Comparison of ENCODE assay signal across 17 mouse cellular contexts in genomic region chr7:92322342-92323069, GRCm38 (mm10).
DNase-seq lines count a peak whose midpoint lies in the region; ATAC-seq and TF ChIP-seq lines count a peak whose summit lies in the region.
"Had no signal": no experiment of that assay in that cellular context is flagged by ENCODE, and none has a peak within 500 bp of the region (broad histone marks: within the 10 kb centered on the region; RNA-seq: fewer than 3 reads in every experiment).

No protein-coding gene starts in this region.

- peaks cover 14% of the 10 kb centered on the region; the same call in 1 of the 2 replicates for H3K4me1 ChIP-seq in neural tube, embryonic 12.5 days
- peaks cover 12% of the 10 kb centered on the region; the same call in 1 of the 2 replicates for H3K4me1 ChIP-seq in hindbrain, postnatal 0 days (ENCODE audit: insufficient read depth, low read length)
- H3K4me1 ChIP-seq: heart, embryonic 10.5 days; liver, embryonic 12.5 days had no signal

- H3K36me3 ChIP-seq in neural tube, embryonic 12.5 days: no peaks in the 10 kb centered on the region
- H3K36me3 ChIP-seq in hindbrain, postnatal 0 days (ENCODE audit: insufficient read depth, low read length): no peaks in the 10 kb centered on the region
- H3K36me3 ChIP-seq: heart, embryonic 10.5 days; liver, embryonic 12.5 days had no signal

- ATAC-seq in neural tube, embryonic 12.5 days (ENCODE audit: low FRiP score, low read depth): 0 out of 2 replicates have a peak, but pooled peaks have one; percentile 48
- no peak for ATAC-seq in hindbrain, postnatal 0 days
- ATAC-seq: CD4-positive, CD25-positive, alpha-beta regulatory T cell, adult 4 months; liver, embryonic 12.5 days had no signal

- DNase-seq in layer of hippocampus, adult 2 months (ENCODE audit: low spot score in 2 of 2): no peak
- no peak for DNase-seq in layer of hippocampus, postnatal 25 days (ENCODE audit: extremely low spot score in 1 of 2, low spot score in 1 of 2)
- no peak for DNase-seq in neural tube, embryonic 10.5 days (ENCODE audit: extremely low spot score, low spot score)
- DNase-seq in hindbrain, postnatal 0 days (ENCODE audit: low spot score): peak; percentile 37
- no peak for DNase-seq in layer of hippocampus, adult 9-11 months
- DNase-seq in testis, postnatal 14 days (ENCODE audit: low spot score): no peak
- DNase-seq: gastrocnemius, postnatal 14 days; kidney, adult 18-20 months; kidney, postnatal 4 days; left cerebral cortex, postnatal 4 days; right cerebral cortex, postnatal 4 days; thymus, adult 2 months had no signal

- H3K9ac ChIP-seq in neural tube, embryonic 12.5 days: no peak overlapping the region
- H3K9ac ChIP-seq in hindbrain, postnatal 0 days (replicated peaks; ENCODE audit: low read length): no peak overlapping the region
- H3K9ac ChIP-seq: liver, embryonic 12.5 days had no signal

- H3K4me3 ChIP-seq in layer of hippocampus, adult 2 months: no peak overlapping the region
- H3K4me3 ChIP-seq in neural tube, embryonic 12.5 days: no peak overlapping the region
- H3K4me3 ChIP-seq in hindbrain, postnatal 0 days (ENCODE audit: low read length): no peak overlapping the region
- H3K4me3 ChIP-seq: heart, embryonic 10.5 days; liver, embryonic 12.5 days; myocyte had no signal

- 38% methylated on average over 13 of the region's 13 CpGs for WGBS in neural tube, embryonic 12.5 days
- 23% methylated on average over 13 of the region's 13 CpGs for WGBS in hindbrain, postnatal 0 days

- no peaks in the 10 kb centered on the region for H3K9me3 ChIP-seq in neural tube, embryonic 12.5 days
- no peaks in the 10 kb centered on the region for H3K9me3 ChIP-seq in hindbrain, postnatal 0 days (ENCODE audit: low read length)
- H3K9me3 ChIP-seq: heart, embryonic 10.5 days; liver, embryonic 12.5 days had no signal

- H3K27me3 ChIP-seq in neural tube, embryonic 12.5 days (replicated peaks): no peaks in the 10 kb centered on the region
- H3K27me3 ChIP-seq in hindbrain, postnatal 0 days (ENCODE audit: insufficient read depth, low read length): no peaks in the 10 kb centered on the region
- H3K27me3 ChIP-seq: liver, embryonic 12.5 days had no signal

- H3K4me2 ChIP-seq in neural tube, embryonic 12.5 days (replicated peaks): no peak overlapping the region
- H3K4me2 ChIP-seq in hindbrain, postnatal 0 days (ENCODE audit: low read depth, low read length): no peak overlapping the region
- H3K4me2 ChIP-seq: liver, embryonic 12.5 days had no signal

- no peak for TF ChIP-seq CTCF in layer of hippocampus, adult 2 months (conservative IDR thresholded peaks at IDR 0.05)
- no peak for TF ChIP-seq CTCF in hindbrain, postnatal 0 days (IDR thresholded peaks at IDR 0.05; ENCODE audit: low read depth)

- H3K27ac ChIP-seq in layer of hippocampus, adult 2 months: peak overlapping the region; percentile 28; the same call in 1 of the 2 replicates
- no peak overlapping the region for H3K27ac ChIP-seq in neural tube, embryonic 12.5 days
- no peak overlapping the region for H3K27ac ChIP-seq in hindbrain, postnatal 0 days
- H3K27ac ChIP-seq: heart, embryonic 10.5 days; liver, embryonic 12.5 days had no signal
